Mouse (Mus musculus) neural tube, embryonic 15.5 days (tissue): ENCODE data around the gene Klrb1a. TPM values are rescaled to one million over a fixed set of nuclear protein-coding genes. Genes with fewer than 3 reads are reported as not detected.

ENCODE experiments used
- polyA plus RNA-seq: library from polyadenylated mRNA; unstranded; fragments of >200 nt; fragmentation: Nextera tagmentation; extraction: Ambion mirVana; gene quantifications from 2 replicates; pipeline ENCODE4 v1.2.1, GENCODE M21; 2015

The Klrb1a gene
- polyA plus RNA-seq, 1 experiment from 2014 or later, result not detected

Other genes with a start within 250 kb of the Klrb1a start
- 0.33 and 0.54 TPM in 2 replicates for gene Tex52, start 248.1 kb downstream of the Klrb1a start, polyA plus RNA-seq
- not detected in 2 replicates for gene Gm44596, start 248.0 kb downstream of the Klrb1a start, polyA plus RNA-seq
- 12.4 and 13.0 TPM in 2 replicates for gene Nrip2, start 224.2 kb downstream of the Klrb1a start, polyA plus RNA-seq
- gene Itfg2, start 198.6 kb downstream of the Klrb1a start, polyA plus RNA-seq, result 44.0 and 46.5 TPM in 2 replicates
- 319 and 377 TPM in 2 replicates for gene Fkbp4, start 184.9 kb downstream of the Klrb1a start, polyA plus RNA-seq
- gene Pzp, start 96.8 kb downstream of the Klrb1a start, polyA plus RNA-seq, result 0.09 and 0.47 TPM in 2 replicates
- 3.5 and 4.8 TPM in 2 replicates for gene A2ml1, start 41.9 kb downstream of the Klrb1a start, polyA plus RNA-seq
- 0.38 TPM in 1 of 2 replicates, not detected in the other for gene Clec2h, start 38.9 kb upstream of the Klrb1a start, polyA plus RNA-seq
- 0.95 and 1.00 TPM in 2 replicates for gene Klrb1, start 99.5 kb upstream of the Klrb1a start, polyA plus RNA-seq
- 0.09 and 0.70 TPM in 2 replicates for gene Klrb1c, start 165.7 kb upstream of the Klrb1a start, polyA plus RNA-seq
- not detected in 2 replicates for gene Gm44511, start 202.8 kb upstream of the Klrb1a start, polyA plus RNA-seq
- gene Klrb1b, start 202.8 kb upstream of the Klrb1a start, polyA plus RNA-seq, result 0.49 TPM in 1 of 2 replicates, not detected in the other